Mouse (Mus musculus): ENCODE results near the gene Lnx2. TPM values are rescaled to one million over a fixed set of nuclear protein-coding genes. Genes with fewer than 3 reads are reported as not detected.

Lnx2 gene
- polyA plus RNA-seq, 1 experiment from 2014 or later: 14.2 TPM

DNA sequence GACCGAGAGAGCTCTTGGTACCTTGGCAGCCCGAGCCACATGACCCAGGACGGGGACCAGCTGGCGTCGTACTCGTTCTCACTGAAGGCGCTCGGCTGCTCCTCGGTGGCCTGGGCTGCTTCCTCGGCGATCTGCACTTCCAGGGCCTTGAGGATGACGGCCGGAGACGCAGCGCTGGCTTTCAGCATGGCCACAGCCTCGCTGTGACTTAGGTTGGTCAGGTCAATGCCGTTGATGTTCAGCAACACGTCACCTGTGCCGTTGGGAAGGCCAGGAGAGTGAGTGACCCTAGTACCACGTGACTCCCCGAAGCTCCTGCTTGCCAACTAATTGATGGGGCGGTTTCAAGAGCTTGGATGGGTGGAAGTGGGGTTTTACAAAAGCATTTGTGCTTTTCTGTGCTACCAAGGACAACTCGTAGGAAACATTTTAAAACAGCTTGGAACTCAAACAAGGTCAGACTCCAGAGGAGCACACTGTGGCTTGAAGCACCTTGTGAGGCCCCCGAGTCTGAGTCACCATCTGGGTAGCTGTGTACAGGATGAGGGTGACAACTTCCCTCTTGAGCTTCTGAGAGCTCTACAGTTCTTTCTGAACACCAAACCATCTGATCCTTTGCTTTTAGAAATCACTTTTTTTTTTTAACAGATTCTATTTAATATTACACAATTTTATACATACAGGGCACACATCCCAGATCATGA, 51.9 kb downstream of the Lnx2 start:
- no peak overlapping the region for H3K4me3 ChIP-seq
- 83% methylated on average over 24 of the region's 24 CpGs for WGBS
- peaks cover 67% of the 10 kb centered on the region for H3K36me3 ChIP-seq
- no peak for ATAC-seq (ENCODE audit: insufficient number of reproducible peaks, low FRiP score, low TSS enrichment, low read depth)
- no peak overlapping the region for H3K9ac ChIP-seq
- H3K9me3 ChIP-seq: no peaks in the 10 kb centered on the region
- H3K4me2 ChIP-seq: no peak overlapping the region
- H3K27me3 ChIP-seq: no peaks in the 10 kb centered on the region
- no peak overlapping the region for H3K27ac ChIP-seq
- no peaks in the 10 kb centered on the region for H3K4me1 ChIP-seq

DNA sequence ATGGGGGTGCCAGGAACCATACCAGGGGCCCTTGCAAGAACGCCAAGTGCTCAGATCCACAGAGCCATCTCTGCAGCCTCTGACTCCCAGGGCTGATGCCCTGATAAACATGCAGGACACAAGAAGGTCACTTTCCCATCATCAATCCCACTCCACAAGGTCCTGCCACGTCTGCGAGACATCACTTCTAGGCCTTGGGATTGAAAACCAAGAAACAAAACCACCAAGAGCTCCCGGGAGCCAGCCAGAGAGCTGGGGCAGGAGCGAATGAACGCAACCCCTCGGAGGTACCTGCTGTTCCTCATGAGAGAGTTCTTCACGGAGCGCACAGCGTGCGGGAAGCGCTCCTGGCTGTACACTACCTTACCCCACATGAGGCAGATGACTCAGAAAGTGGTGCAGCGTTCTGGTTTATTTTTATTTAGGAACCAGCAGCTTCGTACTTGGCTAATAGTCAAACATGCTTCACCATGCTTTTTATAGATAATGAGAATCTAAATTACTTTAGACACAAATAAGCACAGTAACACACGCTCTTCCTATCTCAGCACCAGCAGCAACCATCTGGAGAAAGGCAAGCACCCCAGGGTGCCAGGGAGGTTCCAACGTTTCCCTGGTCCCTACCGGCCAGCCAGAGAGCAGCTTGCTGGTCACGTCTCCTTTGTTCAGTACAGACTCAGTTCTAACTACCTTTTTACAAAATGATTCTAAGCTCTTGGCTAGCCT, 53.0 kb downstream of the Lnx2 start:
- Histone ChIP-seq H3K27me3 (no peaks in the 10 kb centered on the region), H3K36me3 (peaks cover 69% of the 10 kb centered on the region), H3K4me1 (no peaks in the 10 kb centered on the region), H3K4me3 (no peak overlapping the region), H3K27ac (no peak overlapping the region), H3K9ac (no peak overlapping the region), H3K4me2 (no peak overlapping the region), H3K9me3 (no peaks in the 10 kb centered on the region)
- no peak for ATAC-seq (ENCODE audit: insufficient number of reproducible peaks, low FRiP score, low TSS enrichment, low read depth)
- WGBS: 81% methylated on average over 18 of the region's 18 CpGs

DNA sequence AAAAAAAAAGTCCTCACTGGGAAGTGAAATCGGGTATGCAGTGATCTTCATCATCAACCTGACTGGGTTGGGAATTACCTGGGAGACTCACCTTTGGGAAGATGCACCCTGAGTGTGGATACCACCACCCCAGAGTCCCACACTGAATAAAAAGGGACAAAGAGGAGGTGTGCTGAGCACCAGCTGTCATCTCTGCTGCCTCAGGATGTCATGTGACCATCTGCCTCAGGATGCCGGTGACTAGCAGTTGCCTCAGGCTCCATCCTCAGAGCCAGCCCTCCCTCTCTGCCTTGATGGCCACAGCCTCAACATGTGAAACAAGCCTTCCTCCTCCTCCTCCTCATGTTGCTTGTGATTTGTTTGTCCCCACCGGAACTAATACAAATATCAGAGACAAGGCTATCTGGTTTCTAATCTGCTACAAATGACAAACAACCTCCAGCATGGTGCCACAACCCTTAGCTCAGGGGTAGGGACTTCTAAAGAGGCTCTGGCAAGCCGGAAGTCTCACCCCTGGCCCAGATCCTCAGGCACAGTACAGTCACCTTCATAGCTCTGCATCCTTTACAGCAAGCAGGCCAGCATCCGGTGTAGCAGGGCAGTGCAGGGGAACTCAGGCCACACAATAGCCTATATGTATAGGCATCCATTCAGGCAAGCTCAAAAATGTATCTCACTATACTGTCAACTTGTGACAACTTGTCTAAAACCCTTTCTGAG, 54.7 kb downstream of the Lnx2 start:
- H3K36me3 ChIP-seq: peaks cover 58% of the 10 kb centered on the region

DNA sequence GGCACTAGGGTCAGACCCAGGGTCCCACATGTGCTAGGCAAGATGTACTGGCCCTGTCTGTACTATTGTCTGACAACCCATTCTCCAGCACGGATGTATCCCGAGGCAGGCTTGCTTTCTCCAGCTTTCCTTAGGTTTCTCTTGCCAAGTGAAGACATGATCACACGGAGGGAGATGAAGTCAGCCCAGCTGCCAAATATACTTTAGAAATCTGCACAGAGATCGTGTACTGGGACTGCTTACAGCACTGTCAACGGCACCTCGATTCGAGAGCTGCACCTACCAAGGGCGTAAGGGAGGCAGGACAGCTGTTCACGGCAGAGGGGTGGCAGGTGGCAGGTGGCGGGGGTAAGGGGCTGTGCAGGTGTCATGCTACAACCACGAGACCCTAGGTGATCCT, 55.8 kb downstream of the Lnx2 start:
- ATAC-seq (ENCODE audit: insufficient number of reproducible peaks, low FRiP score, low TSS enrichment, low read depth): no peak
- Histone ChIP-seq H3K4me3 (no peak overlapping the region), H3K9me3 (no peaks in the 10 kb centered on the region), H3K9ac (no peak overlapping the region), H3K36me3 (peaks cover 47% of the 10 kb centered on the region), H3K4me1 (no peaks in the 10 kb centered on the region), H3K27ac (no peak overlapping the region), H3K27me3 (no peaks in the 10 kb centered on the region), H3K4me2 (no peak overlapping the region)
- WGBS: 87% methylated on average over 11 of the region's 11 CpGs

More for the DNA sequence above, 54.7 kb downstream of the Lnx2 start:
- no peaks in the 10 kb centered on the region for H3K4me1 ChIP-seq
- H3K27me3 ChIP-seq: no peaks in the 10 kb centered on the region
- 68% methylated on average over 5 of the region's 5 CpGs for WGBS
- no peak for ATAC-seq (ENCODE audit: insufficient number of reproducible peaks, low FRiP score, low TSS enrichment, low read depth)
- H3K4me2 ChIP-seq: no peak overlapping the region
- no peak overlapping the region for H3K9ac ChIP-seq
- no peak overlapping the region for H3K4me3 ChIP-seq
- no peaks in the 10 kb centered on the region for H3K9me3 ChIP-seq
- no peak overlapping the region for H3K27ac ChIP-seq

DNA sequence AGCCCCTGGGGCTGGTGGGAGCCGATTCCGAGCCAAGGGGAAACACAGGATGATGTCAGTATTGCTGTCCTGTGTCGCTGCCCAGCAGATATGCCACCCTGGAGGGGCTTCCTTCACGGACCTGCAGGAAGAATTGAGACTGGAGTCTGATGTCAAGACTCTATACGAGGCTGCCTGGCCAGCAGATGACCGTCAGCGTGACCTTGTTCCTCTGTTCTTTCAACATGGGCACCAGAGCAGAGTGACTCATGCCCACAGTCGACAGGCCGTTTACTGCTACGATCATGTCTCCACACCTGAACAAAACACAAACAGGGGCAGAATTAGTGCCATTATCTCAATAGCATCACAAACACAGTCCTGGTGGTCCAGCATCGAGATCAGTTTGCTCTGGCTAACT, 57.6 kb downstream of the Lnx2 start:
- no peaks in the 10 kb centered on the region for H3K9me3 ChIP-seq
- WGBS: 88% methylated on average over 11 of the region's 11 CpGs

DNA sequence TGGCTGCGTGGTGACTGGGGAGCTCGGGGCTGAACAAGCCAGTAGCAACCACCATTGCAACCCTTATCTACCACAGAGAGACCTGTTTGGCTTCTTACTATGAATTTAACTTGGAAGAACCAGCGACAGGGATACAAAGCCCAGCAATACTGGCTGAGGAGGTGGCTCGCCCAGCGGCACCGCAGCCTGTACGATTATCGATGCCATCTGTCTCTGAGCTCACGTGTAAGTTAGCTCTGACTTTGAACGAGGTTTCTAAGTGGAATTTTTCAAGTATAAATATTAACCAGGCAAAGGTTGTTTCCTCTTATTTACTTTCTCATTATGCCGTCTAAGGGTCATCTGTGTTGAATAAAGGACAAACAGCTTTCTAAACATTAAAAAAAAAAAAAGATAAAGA, 58.9 kb downstream of the Lnx2 start:
- no peaks in the 10 kb centered on the region for H3K4me1 ChIP-seq
- no peak for ATAC-seq (ENCODE audit: insufficient number of reproducible peaks, low FRiP score, low TSS enrichment, low read depth)
- H3K27ac ChIP-seq: no peak overlapping the region
- H3K4me2 ChIP-seq: no peak overlapping the region
- peaks cover 29% of the 10 kb centered on the region for H3K36me3 ChIP-seq
- no peaks in the 10 kb centered on the region for H3K9me3 ChIP-seq
- H3K4me3 ChIP-seq: no peak overlapping the region
- 64% methylated on average over 11 of the region's 11 CpGs for WGBS
- no peak overlapping the region for H3K9ac ChIP-seq
- H3K27me3 ChIP-seq: no peaks in the 10 kb centered on the region

More for the DNA sequence above, 57.6 kb downstream of the Lnx2 start:
- no peaks in the 10 kb centered on the region for H3K27me3 ChIP-seq
- no peaks in the 10 kb centered on the region for H3K4me1 ChIP-seq
- H3K36me3 ChIP-seq: peaks cover 38% of the 10 kb centered on the region
- H3K27ac ChIP-seq: no peak overlapping the region
- no peak overlapping the region for H3K4me2 ChIP-seq
- H3K9ac ChIP-seq: no peak overlapping the region
- ATAC-seq (ENCODE audit: insufficient number of reproducible peaks, low FRiP score, low TSS enrichment, low read depth): no peak
- H3K4me3 ChIP-seq: no peak overlapping the region

DNA sequence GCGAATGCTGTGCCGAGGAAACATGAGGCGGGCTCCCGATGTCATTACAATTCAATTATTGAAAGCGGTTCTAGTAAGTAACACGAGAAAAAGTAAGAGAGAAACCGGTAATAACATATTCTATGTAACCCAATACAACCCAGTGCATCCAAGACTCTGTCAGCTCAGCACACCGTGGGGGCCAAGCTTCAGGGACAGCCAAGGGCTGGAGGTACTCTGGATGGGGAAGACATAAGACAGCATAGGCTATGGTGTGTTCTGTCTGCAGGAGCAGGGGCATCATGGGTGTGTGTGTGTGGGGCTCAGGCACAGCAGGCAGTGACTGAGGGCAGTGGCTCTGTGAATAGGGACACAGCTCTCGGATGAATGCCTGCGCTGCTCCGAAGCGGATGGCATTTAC, 59.8 kb downstream of the Lnx2 start:
- 84% methylated on average over 12 of the region's 12 CpGs for WGBS
- ATAC-seq (ENCODE audit: insufficient number of reproducible peaks, low FRiP score, low TSS enrichment, low read depth): no peak
- Histone ChIP-seq H3K4me1 (no peaks in the 10 kb centered on the region), H3K9me3 (no peaks in the 10 kb centered on the region), H3K36me3 (peaks cover 28% of the 10 kb centered on the region), H3K4me2 (no peak overlapping the region), H3K27me3 (no peaks in the 10 kb centered on the region), H3K4me3 (no peak overlapping the region), H3K9ac (no peak overlapping the region), H3K27ac (no peak overlapping the region)

DNA sequence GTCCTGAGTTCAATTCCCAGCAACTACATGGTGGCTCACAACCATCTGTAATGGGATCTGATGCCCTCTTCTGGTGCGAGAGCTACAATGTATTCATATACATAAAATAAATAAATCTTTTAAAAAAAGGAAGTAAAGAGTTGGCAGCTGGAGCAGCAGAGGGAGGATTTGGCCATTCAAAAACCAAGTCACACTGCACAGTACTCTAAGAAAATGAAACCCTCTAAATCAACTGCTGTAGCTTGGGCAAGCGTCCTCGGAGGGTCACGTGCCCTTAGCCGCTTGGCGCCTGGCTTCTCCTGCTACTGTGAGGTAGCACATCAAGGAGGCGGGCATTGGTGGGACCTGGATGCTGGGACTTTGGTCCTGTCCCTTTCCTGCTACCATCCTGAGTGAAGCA, 61.2 kb downstream of the Lnx2 start:
- WGBS: 92% methylated on average over 7 of the region's 7 CpGs
- no peak overlapping the region for H3K9ac ChIP-seq
- no peaks in the 10 kb centered on the region for H3K4me1 ChIP-seq
- H3K27ac ChIP-seq: no peak overlapping the region
- peaks cover 23% of the 10 kb centered on the region for H3K36me3 ChIP-seq
- no peak for ATAC-seq (ENCODE audit: insufficient number of reproducible peaks, low FRiP score, low TSS enrichment, low read depth)
- no peak overlapping the region for H3K4me3 ChIP-seq
- H3K27me3 ChIP-seq: no peaks in the 10 kb centered on the region
- H3K9me3 ChIP-seq: no peaks in the 10 kb centered on the region
- H3K4me2 ChIP-seq: no peak overlapping the region

DNA sequence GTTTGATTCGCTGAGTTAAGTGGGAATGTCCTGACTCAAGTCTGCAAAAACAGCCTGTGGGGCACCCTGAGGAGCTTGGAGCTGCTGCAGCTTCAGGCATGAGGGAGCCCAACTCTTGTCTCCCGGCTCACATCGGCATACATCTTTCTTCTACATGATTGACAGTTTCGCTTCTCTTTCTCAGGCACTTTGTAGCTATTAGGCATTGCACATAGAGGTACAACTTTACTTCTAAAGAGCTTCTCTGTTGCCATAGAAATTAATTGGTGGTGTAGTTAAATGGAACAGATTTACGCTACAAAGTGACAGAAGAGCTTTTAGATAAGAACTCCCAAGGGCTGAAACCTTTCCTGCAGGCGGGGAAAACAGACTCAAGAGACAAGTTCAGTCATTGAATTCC, 62.5 kb downstream of the Lnx2 start:
- Histone ChIP-seq H3K4me1 (no peaks in the 10 kb centered on the region), H3K4me2 (no peak overlapping the region), H3K4me3 (no peak overlapping the region), H3K9me3 (no peaks in the 10 kb centered on the region), H3K27me3 (no peaks in the 10 kb centered on the region), H3K9ac (no peak overlapping the region), H3K36me3 (peaks cover 10% of the 10 kb centered on the region), H3K27ac (no peak overlapping the region)
- ATAC-seq (ENCODE audit: insufficient number of reproducible peaks, low FRiP score, low TSS enrichment, low read depth): no peak
- WGBS: 52% methylated on average over 6 of the region's 6 CpGs

DNA sequence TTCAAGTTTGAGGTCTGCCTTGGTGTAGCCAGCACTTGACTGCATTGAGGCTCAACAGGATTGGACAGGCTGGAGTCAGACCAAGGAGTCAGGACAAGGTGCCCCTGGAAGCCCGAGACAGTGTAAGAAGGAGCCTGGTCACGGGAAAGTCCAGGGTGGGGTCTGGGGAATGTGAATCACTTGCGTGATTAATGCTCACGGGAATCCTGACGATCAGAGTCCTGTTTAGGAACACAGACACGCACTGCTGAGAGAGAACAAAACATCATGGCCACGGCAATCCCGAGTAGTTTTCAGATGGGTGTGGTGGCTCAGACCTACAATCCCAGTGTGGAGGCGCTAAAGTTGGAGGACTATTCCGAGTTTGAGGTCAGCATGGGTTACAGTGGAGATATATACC, 65.1 kb downstream of the Lnx2 start:
- Histone ChIP-seq H3K9ac (no peak overlapping the region), H3K4me3 (no peak overlapping the region), H3K27ac (no peak overlapping the region), H3K9me3 (no peaks in the 10 kb centered on the region), H3K4me1 (no peaks in the 10 kb centered on the region), H3K36me3 (no peaks in the 10 kb centered on the region; the same call in 1 of the 2 replicates), H3K4me2 (no peak overlapping the region), H3K27me3 (no peaks in the 10 kb centered on the region)
- 85% methylated on average over 10 of the region's 10 CpGs for WGBS
- ATAC-seq (ENCODE audit: insufficient number of reproducible peaks, low FRiP score, low TSS enrichment, low read depth): no peak

DNA sequence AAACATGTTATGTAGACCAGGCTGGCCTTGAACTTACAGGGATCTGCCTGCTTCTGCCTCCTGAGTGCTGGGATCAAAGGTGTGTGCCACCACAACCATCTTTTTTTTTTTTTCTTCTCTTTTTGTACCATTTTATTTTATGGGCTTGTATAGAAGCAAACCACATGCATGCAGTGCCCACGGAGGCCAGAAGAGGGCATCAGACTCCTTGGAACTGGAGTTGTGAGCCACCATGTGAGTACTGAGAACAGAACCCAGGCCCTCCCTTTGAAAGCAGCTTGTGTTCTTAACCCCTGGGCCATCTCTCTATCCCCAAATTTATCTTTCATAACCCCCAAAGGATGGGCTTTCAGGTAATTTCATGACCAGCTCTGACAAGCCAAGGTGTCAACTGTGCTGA, 73.1 kb downstream of the Lnx2 start:
- no peak overlapping the region for H3K27ac ChIP-seq
- H3K4me2 ChIP-seq: no peak overlapping the region
- no peak overlapping the region for H3K9ac ChIP-seq
- H3K4me1 ChIP-seq: no peaks in the 10 kb centered on the region
- H3K4me3 ChIP-seq: no peak overlapping the region
- WGBS: 48% methylated on average over 1 of the region's 1 CpGs
- no peaks in the 10 kb centered on the region for H3K36me3 ChIP-seq
- H3K9me3 ChIP-seq: no peaks in the 10 kb centered on the region
- no peak for ATAC-seq (ENCODE audit: insufficient number of reproducible peaks, low FRiP score, low TSS enrichment, low read depth)
- no peaks in the 10 kb centered on the region for H3K27me3 ChIP-seq

DNA sequence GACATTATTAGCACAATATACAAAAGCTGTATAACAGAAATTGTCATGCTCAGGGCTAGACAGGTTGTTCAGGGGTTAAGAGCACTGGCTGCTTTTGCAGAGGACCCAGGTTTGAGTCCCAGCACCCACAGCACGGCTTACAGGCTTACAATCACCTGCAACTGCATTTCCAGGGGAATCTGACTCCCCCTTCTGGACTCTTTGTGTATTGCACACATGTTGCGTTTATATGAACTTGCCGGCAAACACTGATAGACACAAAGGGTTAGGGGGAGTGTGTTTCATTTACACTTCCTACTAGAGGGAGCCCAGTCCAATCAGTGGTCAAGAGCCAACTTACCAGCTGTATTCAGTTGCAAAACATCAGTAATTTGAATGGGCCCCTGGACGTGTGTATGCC, 75.1 kb downstream of the Lnx2 start:
- H3K36me3 ChIP-seq: no peaks in the 10 kb centered on the region
- WGBS: 81% methylated on average over 4 of the region's 4 CpGs
- ATAC-seq (ENCODE audit: insufficient number of reproducible peaks, low FRiP score, low TSS enrichment, low read depth): no peak

More for the DNA sequence above, 75.1 kb downstream of the Lnx2 start:
- Histone ChIP-seq H3K27me3 (no peaks in the 10 kb centered on the region), H3K9ac (no peak overlapping the region), H3K9me3 (no peaks in the 10 kb centered on the region), H3K4me2 (no peak overlapping the region), H3K4me3 (no peak overlapping the region), H3K4me1 (no peaks in the 10 kb centered on the region), H3K27ac (no peak overlapping the region)
